Mouse (Mus musculus): ENCODE measurements around the gene Clec3b. TPM values are rescaled to one million over a fixed set of nuclear protein-coding genes. Genes with fewer than 3 reads are reported as not detected.
A peak's percentile ranks its signal among the peaks of the same experiment; 100 is the strongest.

Clec3b gene
- polyA plus RNA-seq, 1 experiment from 2014 or later = 10.5 TPM

GRCm38 (mm10) chr9:123157699-123158098 lies 7.0 kb downstream of the Clec3b start:
- no peaks in the 10 kb centered on the region for H3K36me3 ChIP-seq
- ATAC-seq (ENCODE audit: insufficient number of reproducible peaks, low FRiP score, low TSS enrichment, low read depth) = no peak

GRCm38 (mm10) chr9:123158125-123158836 lies 7.5 kb downstream of the Clec3b start:
- Histone ChIP-seq H3K36me3 (no peaks in the 10 kb centered on the region), H3K4me3 (no peak overlapping the region), H3K9me3 (no peaks in the 10 kb centered on the region), H3K4me2 (no peak overlapping the region), H3K4me1 (no peaks in the 10 kb centered on the region), H3K9ac (no peak overlapping the region), H3K27ac (no peak overlapping the region), H3K27me3 (no peaks in the 10 kb centered on the region)
- ATAC-seq (ENCODE audit: insufficient number of reproducible peaks, low FRiP score, low TSS enrichment, low read depth) = no peak
- WGBS = 55% methylated on average over 8 of the region's 8 CpGs

More at GRCm38 (mm10) chr9:123157699-123158098, 7.0 kb downstream of the Clec3b start:
- H3K4me3 ChIP-seq = no peak overlapping the region
- H3K27ac ChIP-seq = no peak overlapping the region
- no peaks in the 10 kb centered on the region for H3K4me1 ChIP-seq
- H3K4me2 ChIP-seq = no peak overlapping the region
- H3K9me3 ChIP-seq = no peaks in the 10 kb centered on the region
- no peaks in the 10 kb centered on the region for H3K27me3 ChIP-seq
- H3K9ac ChIP-seq = no peak overlapping the region

- Histone ChIP-seq H3K27ac (no peak overlapping the region), H3K27me3 (no peaks in the 10 kb centered on the region), H3K9ac (no peak overlapping the region), H3K4me3 (no peak overlapping the region), H3K4me2 (no peak overlapping the region), H3K4me1 (no peaks in the 10 kb centered on the region), H3K9me3 (no peaks in the 10 kb centered on the region), H3K36me3 (no peaks in the 10 kb centered on the region)
- no peak for ATAC-seq (ENCODE audit: insufficient number of reproducible peaks, low FRiP score, low TSS enrichment, low read depth)
- WGBS = 62% methylated on average over 7 of the region's 7 CpGs
Observed at GRCm38 (mm10) chr9:123159330-123159729, 8.6 kb downstream of the Clec3b start.

GRCm38 (mm10) chr9:123161792-123162191 lies 11.0 kb downstream of the Clec3b start:
- Histone ChIP-seq H3K9me3 (no peaks in the 10 kb centered on the region), H3K4me3 (no peak overlapping the region), H3K4me2 (no peak overlapping the region), H3K27ac (no peak overlapping the region), H3K4me1 (no peaks in the 10 kb centered on the region; the same call in 1 of the 2 replicates), H3K9ac (no peak overlapping the region), H3K36me3 (no peaks in the 10 kb centered on the region), H3K27me3 (no peaks in the 10 kb centered on the region)
- ATAC-seq (ENCODE audit: insufficient number of reproducible peaks, low FRiP score, low TSS enrichment, low read depth) = no peak
- WGBS = 66% methylated on average over 2 of the region's 2 CpGs

- Histone ChIP-seq H3K9ac (no peak overlapping the region), H3K27me3 (no peaks in the 10 kb centered on the region), H3K4me3 (no peak overlapping the region), H3K4me1 (no peaks in the 10 kb centered on the region; the same call in 1 of the 2 replicates), H3K27ac (no peak overlapping the region), H3K36me3 (no peaks in the 10 kb centered on the region), H3K9me3 (no peaks in the 10 kb centered on the region), H3K4me2 (no peak overlapping the region)
- ATAC-seq (ENCODE audit: insufficient number of reproducible peaks, low FRiP score, low TSS enrichment, low read depth) = peak; percentile 31; the same call in 1 of the 2 replicates
- 81% methylated on average over 4 of the region's 4 CpGs for WGBS
Observed at GRCm38 (mm10) chr9:123162985-123163694, 12.4 kb downstream of the Clec3b start.

- H3K9me3 ChIP-seq = no peaks in the 10 kb centered on the region
- no peaks in the 10 kb centered on the region for H3K27me3 ChIP-seq
- no peak overlapping the region for H3K27ac ChIP-seq
- 66% methylated on average over 3 of the region's 3 CpGs for WGBS
- no peak for ATAC-seq (ENCODE audit: insufficient number of reproducible peaks, low FRiP score, low TSS enrichment, low read depth)
- H3K4me1 ChIP-seq = no peaks in the 10 kb centered on the region; the same call in 1 of the 2 replicates
- no peak overlapping the region for H3K4me2 ChIP-seq
- no peaks in the 10 kb centered on the region for H3K36me3 ChIP-seq
- no peak overlapping the region for H3K4me3 ChIP-seq
- H3K9ac ChIP-seq = no peak overlapping the region
Observed at GRCm38 (mm10) chr9:123165781-123166443, 15.2 kb downstream of the Clec3b start.

- no peak overlapping the region for H3K4me2 ChIP-seq
- H3K9ac ChIP-seq = no peak overlapping the region
- H3K4me3 ChIP-seq = no peak overlapping the region
- H3K9me3 ChIP-seq = no peaks in the 10 kb centered on the region
- no peaks in the 10 kb centered on the region for H3K27me3 ChIP-seq
- H3K27ac ChIP-seq = no peak overlapping the region
- no peaks in the 10 kb centered on the region for H3K4me1 ChIP-seq
- WGBS = 86% methylated on average over 6 of the region's 6 CpGs
- H3K36me3 ChIP-seq = no peaks in the 10 kb centered on the region
- ATAC-seq (ENCODE audit: insufficient number of reproducible peaks, low FRiP score, low TSS enrichment, low read depth) = no peak
Observed at GRCm38 (mm10) chr9:123173760-123174159, 23.0 kb downstream of the Clec3b start.

GRCm38 (mm10) chr9:123174356-123174755 lies 23.6 kb downstream of the Clec3b start:
- Histone ChIP-seq H3K9ac (no peak overlapping the region), H3K36me3 (no peaks in the 10 kb centered on the region), H3K27ac (no peak overlapping the region), H3K4me1 (no peaks in the 10 kb centered on the region), H3K27me3 (no peaks in the 10 kb centered on the region), H3K9me3 (no peaks in the 10 kb centered on the region), H3K4me2 (no peak overlapping the region), H3K4me3 (no peak overlapping the region)
- ATAC-seq (ENCODE audit: insufficient number of reproducible peaks, low FRiP score, low TSS enrichment, low read depth) = no peak
- 67% methylated on average over 4 of the region's 4 CpGs for WGBS

- Histone ChIP-seq H3K36me3 (no peaks in the 10 kb centered on the region), H3K4me1 (no peaks in the 10 kb centered on the region), H3K9ac (no peak overlapping the region), H3K9me3 (no peaks in the 10 kb centered on the region), H3K4me2 (no peak overlapping the region), H3K27ac (no peak overlapping the region), H3K27me3 (no peaks in the 10 kb centered on the region), H3K4me3 (no peak overlapping the region)
- 86% methylated on average over 9 of the region's 9 CpGs for WGBS
- ATAC-seq (ENCODE audit: insufficient number of reproducible peaks, low FRiP score, low TSS enrichment, low read depth) = no peak
Observed at GRCm38 (mm10) chr9:123177380-123178048, 26.8 kb downstream of the Clec3b start.

- Histone ChIP-seq H3K9ac (no peak overlapping the region), H3K36me3 (no peaks in the 10 kb centered on the region), H3K27me3 (no peaks in the 10 kb centered on the region), H3K4me3 (no peak overlapping the region), H3K9me3 (no peaks in the 10 kb centered on the region), H3K27ac (no peak overlapping the region), H3K4me2 (no peak overlapping the region), H3K4me1 (no peaks in the 10 kb centered on the region)
- no peak for ATAC-seq (ENCODE audit: insufficient number of reproducible peaks, low FRiP score, low TSS enrichment, low read depth)
- WGBS = 89% methylated on average over 6 of the region's 6 CpGs
Observed at GRCm38 (mm10) chr9:123180003-123180402, 29.3 kb downstream of the Clec3b start.

GRCm38 (mm10) chr9:123183226-123183625 lies 32.5 kb downstream of the Clec3b start:
- H3K4me1 ChIP-seq = no peaks in the 10 kb centered on the region
- H3K4me2 ChIP-seq = no peak overlapping the region
- H3K27ac ChIP-seq = no peak overlapping the region
- no peak for ATAC-seq (ENCODE audit: insufficient number of reproducible peaks, low FRiP score, low TSS enrichment, low read depth)
- WGBS = 76% methylated on average over 8 of the region's 8 CpGs
- no peak overlapping the region for H3K9ac ChIP-seq
- H3K36me3 ChIP-seq = no peaks in the 10 kb centered on the region
- no peaks in the 10 kb centered on the region for H3K27me3 ChIP-seq
- no peak overlapping the region for H3K4me3 ChIP-seq
- H3K9me3 ChIP-seq = no peaks in the 10 kb centered on the region

Measured in limb, embryonic 15.5 days (tissue).